Mouse (Mus musculus): ENCODE results near the gene Pnkd.

DNA sequence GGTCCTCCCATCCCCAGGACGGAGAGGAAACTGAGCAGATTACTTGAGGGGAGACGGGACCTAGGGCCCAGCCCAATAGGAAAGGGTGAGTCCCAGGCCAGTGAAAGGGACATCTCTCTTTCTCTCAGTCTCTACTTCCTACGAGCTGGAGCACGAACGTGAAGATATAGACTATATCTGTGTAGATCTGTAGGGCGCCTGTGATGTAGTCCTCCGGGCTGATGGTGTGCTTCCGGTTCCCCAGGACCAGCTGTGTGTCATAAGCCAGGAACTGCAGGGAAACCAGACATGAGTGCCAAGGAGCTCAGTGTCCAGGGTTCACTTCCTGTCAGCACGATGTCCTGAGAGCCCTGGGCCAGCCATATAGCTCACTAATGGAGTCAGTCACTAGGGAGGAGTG, 4.5 kb downstream of the Pnkd start:
- no peak for TF ChIP-seq NELFE (IDR thresholded peaks at IDR 0.05; ENCODE audit: low read depth, low read length)
- TF ChIP-seq CTCF (conservative IDR thresholded peaks at IDR 0.05 in 1 of 2, IDR thresholded peaks at IDR 0.05 in 1 of 2; ENCODE audit: low read depth in 2 of 2, low read length in 2 of 2): no peak
- TF ChIP-seq TCF12 (IDR thresholded peaks at IDR 0.05; ENCODE audit: low read depth, low read length): no peak
- TF ChIP-seq USF2 (conservative IDR thresholded peaks at IDR 0.05; ENCODE audit: low read depth, low read length): no peak
- TF ChIP-seq POLR2AphosphoS2 (IDR thresholded peaks at IDR 0.05; ENCODE audit: low read depth, low read length): no peak
- no peak for TF ChIP-seq NRF1 (IDR thresholded peaks at IDR 0.05; ENCODE audit: low read depth, low read length)
- no peak for TF ChIP-seq MEF2A (IDR thresholded peaks at IDR 0.05; ENCODE audit: borderline replicate concordance, low read depth, low read length)
- no peak for TF ChIP-seq KAT2A (IDR thresholded peaks at IDR 0.05; ENCODE audit: insufficient replicate concordance, low read length)
